Mouse (Mus musculus) regulatory T cell (primary cell): Measurements from ENCODE around the gene Ube2h.

Experiments
- in situ Hi-C: fragments of 300-600 bp; cut with MboI, MseI; formaldehyde crosslinking; loops from one replicate; pipeline ENCODE4 v1.15.1; 2025; ENCODE audit warnings: high pct_unique_total_duplicates

Gene Ube2h

GRCm38 (mm10) chr6:30167192-30167591 lies 137.1 kb downstream of the Ube2h start:
- in situ Hi-C loops, result no loop called here

- in situ Hi-C loops, result no loop called here
Observed at GRCm38 (mm10) chr6:30166349-30166748, 138.0 kb downstream of the Ube2h start.

DNA sequence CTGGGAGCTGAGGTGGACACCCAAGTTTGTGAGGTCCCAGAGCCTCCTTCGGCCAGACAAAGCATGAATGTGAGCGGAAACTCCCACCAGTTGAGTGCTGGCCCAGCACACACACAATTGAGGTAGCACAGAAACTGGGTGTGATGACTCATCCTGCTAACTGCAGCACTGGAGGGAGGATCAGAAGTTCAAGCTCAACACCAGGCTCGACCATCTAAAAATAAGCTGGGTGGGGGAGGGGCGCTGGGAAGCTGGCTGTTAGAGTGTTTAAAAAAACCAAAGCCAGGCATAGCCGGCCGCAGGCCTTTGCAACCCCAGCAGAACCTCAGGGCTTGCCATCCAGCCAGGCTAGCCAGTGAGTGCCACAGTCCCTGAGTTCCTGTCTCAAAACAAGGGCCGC lies 142.2 kb downstream of the Ube2h start:
- in situ Hi-C loops, result no loop called here

- in situ Hi-C loops, result no loop called here
Observed at GRCm38 (mm10) chr6:30161618-30162017, 142.7 kb downstream of the Ube2h start.
